Mouse (Mus musculus) stomach, postnatal 0 days (tissue): Measurements from ENCODE around the gene Cwc25.

ENCODE experiments used
- CTCF ChIP-seq: IDR thresholded peaks from 2 replicates; pipeline ENCODE4 v1.5.1; 2016; ENCODE audit warnings: antibody characterized with exemption, low read depth, mild to moderate bottlenecking, moderate library complexity
- EP300 ChIP-seq: optimal IDR thresholded peaks from 2 replicates; pipeline ENCODE3; 2016; ENCODE audit warnings: antibody characterized with exemption

- TF ChIP-seq CTCF (no peak), EP300 (no peak)
Measured at GRCm38 (mm10) chr11:97728311-97728710, 38.0 kb downstream of the Cwc25 start.
